Mouse (Mus musculus): ENCODE results near the gene Usp40.

Usp40 gene

GRCm38 (mm10) chr1:87947681-87948091 is 60.7 kb downstream of the Usp40 start:
- DNase-seq (ENCODE audit: low read depth) = peak; percentile 35

GRCm38 (mm10) chr1:87941765-87942164 is 66.6 kb downstream of the Usp40 start:
- DNase-seq (ENCODE audit: low read depth) = no peak

GRCm38 (mm10) chr1:87936516-87936915 is 71.8 kb downstream of the Usp40 start:
- peak; percentile 60 for DNase-seq (ENCODE audit: low read depth)

- no peak for DNase-seq (ENCODE audit: low read depth)
Measured at GRCm38 (mm10) chr1:87936075-87936474, 72.3 kb downstream of the Usp40 start.

GRCm38 (mm10) chr1:87935546-87935945 is 72.8 kb downstream of the Usp40 start:
- DNase-seq (ENCODE audit: low read depth) = peak; percentile 73

- DNase-seq (ENCODE audit: low read depth) = peak; percentile 61
Measured at GRCm38 (mm10) chr1:87935095-87935494, 73.3 kb downstream of the Usp40 start.

- DNase-seq (ENCODE audit: low read depth) = no peak
Measured at GRCm38 (mm10) chr1:87933051-87933450, 75.3 kb downstream of the Usp40 start.

GRCm38 (mm10) chr1:87929730-87930129 is 78.6 kb downstream of the Usp40 start:
- DNase-seq (ENCODE audit: low read depth) = no peak

GRCm38 (mm10) chr1:87924888-87925287 is 83.5 kb downstream of the Usp40 start:
- DNase-seq (ENCODE audit: low read depth) = no peak

- DNase-seq (ENCODE audit: low read depth) = peak; percentile 63
Measured at GRCm38 (mm10) chr1:87922666-87923065, 85.7 kb downstream of the Usp40 start.

GRCm38 (mm10) chr1:87920056-87920614 is 88.2 kb downstream of the Usp40 start:
- no peak for DNase-seq (ENCODE audit: low read depth)

GRCm38 (mm10) chr1:87918061-87918460 is 90.3 kb downstream of the Usp40 start:
- DNase-seq (ENCODE audit: low read depth) = no peak

GRCm38 (mm10) chr1:87917361-87917760 is 91.0 kb downstream of the Usp40 start:
- no peak for DNase-seq (ENCODE audit: low read depth)

GRCm38 (mm10) chr1:87913356-87913755 is 95.0 kb downstream of the Usp40 start:
- DNase-seq (ENCODE audit: low read depth) = no peak

- peak; percentile 60 for DNase-seq (ENCODE audit: low read depth)
Measured at GRCm38 (mm10) chr1:87910428-87910827, 97.9 kb downstream of the Usp40 start.

- no peak for DNase-seq (ENCODE audit: low read depth)
Measured at GRCm38 (mm10) chr1:87909565-87909964, 98.8 kb downstream of the Usp40 start.

- no peak for DNase-seq (ENCODE audit: low read depth)
Measured at GRCm38 (mm10) chr1:87908736-87909135, 99.6 kb downstream of the Usp40 start.

- DNase-seq (ENCODE audit: low read depth) = no peak
Measured at GRCm38 (mm10) chr1:87908006-87908405, 100.3 kb downstream of the Usp40 start.

- DNase-seq (ENCODE audit: low read depth) = peak; percentile 27
Measured at GRCm38 (mm10) chr1:87906361-87906956, 101.9 kb downstream of the Usp40 start.

GRCm38 (mm10) chr1:87902186-87902585 is 106.2 kb downstream of the Usp40 start:
- peak; percentile 65 for DNase-seq (ENCODE audit: low read depth)

- DNase-seq (ENCODE audit: low read depth) = peak; percentile 91
Measured at GRCm38 (mm10) chr1:87900979-87901378, 107.4 kb downstream of the Usp40 start.

- peak; percentile 75 for DNase-seq (ENCODE audit: low read depth)
Measured at GRCm38 (mm10) chr1:87899701-87900100, 108.7 kb downstream of the Usp40 start.

- DNase-seq (ENCODE audit: low read depth) = no peak
Measured at GRCm38 (mm10) chr1:87896921-87897320, 111.4 kb downstream of the Usp40 start.

Measured in 416B (cell line).